Mouse (Mus musculus): ENCODE measurements around the gene Vrk1. TPM values are rescaled to one million over a fixed set of nuclear protein-coding genes. Genes with fewer than 3 reads are reported as not detected.

Vrk1 gene
- polyA plus RNA-seq, 1 experiment = 10.3 TPM

GRCm38 (mm10) chr12:106006218-106006617 is 3.8 kb upstream of the Vrk1 start:
- no peaks in the 10 kb centered on the region for H3K27me3 ChIP-seq (ENCODE audit: control insufficient read depth, insufficient read depth, insufficient read length)
- no peak overlapping the region for H3ac ChIP-seq (ENCODE audit: control insufficient read depth, insufficient read length)
- H3K4me3 ChIP-seq = no peak overlapping the region
- peaks cover 7% of the 10 kb centered on the region for H3K79me2 ChIP-seq (ENCODE audit: control insufficient read depth, insufficient read depth)
- TF ChIP-seq MYOD1 (IDR thresholded peaks at IDR 0.05; ENCODE audit: control insufficient read depth in 1 of 3, insufficient read length in 2 of 3, low read depth in 2 of 3) (peak in 1 of 3 experiments; percentile 30), MYOG (IDR thresholded peaks at IDR 0.05; ENCODE audit: control insufficient read depth in 1 of 3, insufficient read depth in 1 of 3, insufficient read length in 2 of 3, low read depth in 2 of 3) (no peak)
- H3K36me3 ChIP-seq (ENCODE audit: control insufficient read depth, insufficient read depth) = no peaks in the 10 kb centered on the region
- H3K4me2 ChIP-seq (ENCODE audit: low read depth) = no peak overlapping the region

GRCm38 (mm10) chr12:106008348-106009050 is 1.5 kb upstream of the Vrk1 start:
- TF ChIP-seq MYOD1 (IDR thresholded peaks at IDR 0.05; ENCODE audit: control insufficient read depth in 1 of 3, insufficient read length in 2 of 3, low read depth in 2 of 3) (no peak), CEBPB (IDR thresholded peaks at IDR 0.05; ENCODE audit: insufficient read depth, poor library complexity, severe bottlenecking) (no peak)
- H3K27me3 ChIP-seq (ENCODE audit: control insufficient read depth, insufficient read depth, insufficient read length) = no peaks in the 10 kb centered on the region
- H3K79me2 ChIP-seq (ENCODE audit: control insufficient read depth, insufficient read depth) = peaks cover 26% of the 10 kb centered on the region
- H3K4me2 ChIP-seq (ENCODE audit: low read depth) = no peak overlapping the region
- no peak overlapping the region for H3ac ChIP-seq (ENCODE audit: control insufficient read depth, insufficient read length)
- no peak overlapping the region for H3K4me3 ChIP-seq
- H3K36me3 ChIP-seq (ENCODE audit: control insufficient read depth, insufficient read depth) = no peaks in the 10 kb centered on the region

- H3K4me3 ChIP-seq = peak overlapping the region; percentile 45
- no peak overlapping the region for H3ac ChIP-seq (ENCODE audit: control insufficient read depth, insufficient read length)
- TF ChIP-seq POLR2A (IDR thresholded peaks at IDR 0.05; ENCODE audit: insufficient read length, low read depth) = no peak
- no peak for TF ChIP-seq MYOD1 (IDR thresholded peaks at IDR 0.05; ENCODE audit: control insufficient read depth in 1 of 3, insufficient read length in 2 of 3, low read depth in 2 of 3)
- TF ChIP-seq CEBPB (IDR thresholded peaks at IDR 0.05; ENCODE audit: insufficient read depth, poor library complexity, severe bottlenecking) = no peak
- no peak for TF ChIP-seq REST (IDR thresholded peaks at IDR 0.05; ENCODE audit: insufficient read depth, insufficient read length)
- TF ChIP-seq POLR2AphosphoS2 (IDR thresholded peaks at IDR 0.05; ENCODE audit: insufficient read length, low read depth) = no peak
- TF ChIP-seq TCF12 (IDR thresholded peaks at IDR 0.05; ENCODE audit: insufficient read depth, poor library complexity, severe bottlenecking) = no peak
- no peak for TF ChIP-seq USF1 (IDR thresholded peaks at IDR 0.05; ENCODE audit: low read depth)
- TF ChIP-seq MAX (IDR thresholded peaks at IDR 0.05; ENCODE audit: low read depth) = no peak
- no peak for TF ChIP-seq MYOG (IDR thresholded peaks at IDR 0.05; ENCODE audit: control insufficient read depth in 1 of 3, insufficient read depth in 1 of 3, insufficient read length in 2 of 3, low read depth in 2 of 3)
- no peak for TF ChIP-seq SRF (IDR thresholded peaks at IDR 0.05; ENCODE audit: control insufficient read depth, insufficient read length, low read depth)
- TF ChIP-seq E2F4 (IDR thresholded peaks at IDR 0.05; ENCODE audit: insufficient read depth) = no peak
- no peak for TF ChIP-seq TCF3 (IDR thresholded peaks at IDR 0.05; ENCODE audit: insufficient read length, low read depth)
Observed at GRCm38 (mm10) chr12:106009122-106009870, 732 bp upstream of the Vrk1 start.

GRCm38 (mm10) chr12:106012161-106012560 is 2.1 kb downstream of the Vrk1 start:
- Histone ChIP-seq H3K4me3 (no peak overlapping the region), H3ac (ENCODE audit: control insufficient read depth, insufficient read length) (no peak overlapping the region), H3K4me2 (ENCODE audit: low read depth) (no peak overlapping the region), H3K27me3 (ENCODE audit: control insufficient read depth, insufficient read depth, insufficient read length) (no peaks in the 10 kb centered on the region), H3K36me3 (ENCODE audit: control insufficient read depth, insufficient read depth) (no peaks in the 10 kb centered on the region), H3K79me2 (ENCODE audit: control insufficient read depth, insufficient read depth) (peaks cover 36% of the 10 kb centered on the region)
- TF ChIP-seq REST (IDR thresholded peaks at IDR 0.05; ENCODE audit: insufficient read depth, insufficient read length) = no peak
- TF ChIP-seq E2F4 (IDR thresholded peaks at IDR 0.05; ENCODE audit: insufficient read depth) = no peak
- TF ChIP-seq MYOD1 (IDR thresholded peaks at IDR 0.05; ENCODE audit: control insufficient read depth in 1 of 3, insufficient read length in 2 of 3, low read depth in 2 of 3) = no peak
- no peak for TF ChIP-seq POLR2AphosphoS2 (IDR thresholded peaks at IDR 0.05; ENCODE audit: insufficient read length, low read depth)
- TF ChIP-seq CEBPB (IDR thresholded peaks at IDR 0.05; ENCODE audit: insufficient read depth, poor library complexity, severe bottlenecking) = no peak

More at GRCm38 (mm10) chr12:106009122-106009870, 732 bp upstream of the Vrk1 start:
- H3K36me3 ChIP-seq (ENCODE audit: control insufficient read depth, insufficient read depth) = no peaks in the 10 kb centered on the region
- peaks cover 29% of the 10 kb centered on the region for H3K79me2 ChIP-seq (ENCODE audit: control insufficient read depth, insufficient read depth)
- no peaks in the 10 kb centered on the region for H3K27me3 ChIP-seq (ENCODE audit: control insufficient read depth, insufficient read depth, insufficient read length)
- H3K4me2 ChIP-seq (ENCODE audit: low read depth) = peak overlapping the region; percentile 84

- Histone ChIP-seq H3K79me2 (ENCODE audit: control insufficient read depth, insufficient read depth) (peaks cover 39% of the 10 kb centered on the region), H3ac (ENCODE audit: control insufficient read depth, insufficient read length) (no peak overlapping the region), H3K4me3 (no peak overlapping the region), H3K4me2 (ENCODE audit: low read depth) (no peak overlapping the region), H3K27me3 (ENCODE audit: control insufficient read depth, insufficient read depth, insufficient read length) (no peaks in the 10 kb centered on the region), H3K36me3 (ENCODE audit: control insufficient read depth, insufficient read depth) (no peaks in the 10 kb centered on the region)
- TF ChIP-seq CEBPB (IDR thresholded peaks at IDR 0.05; ENCODE audit: insufficient read depth, poor library complexity, severe bottlenecking) = no peak
- no peak for TF ChIP-seq SRF (IDR thresholded peaks at IDR 0.05; ENCODE audit: control insufficient read depth, insufficient read length, low read depth)
- no peak for TF ChIP-seq USF1 (IDR thresholded peaks at IDR 0.05; ENCODE audit: low read depth)
- TF ChIP-seq MAX (IDR thresholded peaks at IDR 0.05; ENCODE audit: low read depth) = no peak
- no peak for TF ChIP-seq POLR2A (IDR thresholded peaks at IDR 0.05; ENCODE audit: insufficient read length, low read depth)
- TF ChIP-seq REST (IDR thresholded peaks at IDR 0.05; ENCODE audit: insufficient read depth, insufficient read length) = no peak
- no peak for TF ChIP-seq TCF3 (IDR thresholded peaks at IDR 0.05; ENCODE audit: insufficient read length, low read depth)
Observed at GRCm38 (mm10) chr12:106016265-106017012, 6.4 kb downstream of the Vrk1 start.
